Mouse (Mus musculus) heart, embryonic 11.5 days (tissue): ENCODE results near the gene Ttll11. TPM values are rescaled to one million over a fixed set of nuclear protein-coding genes. Genes with fewer than 3 reads are reported as not detected.

Source experiments
- ATAC-seq: fragments of 200-750 bp; cut with Nextera tagmentation; replicated peaks from 2 replicates; pipeline ENCODE4 v1.8.0; 2017; ENCODE audit warnings: moderate library complexity; ENCODE audit not compliant: insufficient number of reproducible peaks, low FRiP score, low TSS enrichment
- H3K27ac ChIP-seq: fragments of 300-500 bp; sonication (generic); 2 replicates; pipeline ENCODE4 v1.5.1; 2014; ENCODE audit warnings: mild to moderate bottlenecking, low read depth, low read length
- H3K27me3 ChIP-seq: fragments of 300-500 bp; sonication (generic); 2 replicates; pipeline ENCODE4 v1.6.1; 2014; ENCODE audit warnings: mild to moderate bottlenecking, low read length, mixed read lengths; ENCODE audit not compliant: control insufficient read depth, insufficient read depth
- H3K36me3 ChIP-seq: fragments of 300-500 bp; sonication (generic); 2 replicates; pipeline ENCODE4 v1.6.1; 2014; ENCODE audit warnings: mild to moderate bottlenecking, low read length, moderate library complexity, mixed read lengths; ENCODE audit not compliant: control insufficient read depth, insufficient read depth
- H3K4me1 ChIP-seq: fragments of 300-500 bp; sonication (generic); 2 replicates; pipeline ENCODE4 v1.6.1; 2014; ENCODE audit warnings: low read length; ENCODE audit not compliant: control insufficient read depth, insufficient read depth
- H3K4me2 ChIP-seq: fragments of 300-500 bp; sonication (generic); 2 replicates; pipeline ENCODE4 v1.6.1; 2014; ENCODE audit warnings: mild to moderate bottlenecking, moderate library complexity
- H3K4me3 ChIP-seq: fragments of 300-500 bp; sonication (generic); 2 replicates; pipeline ENCODE4 v1.5.1; 2014; ENCODE audit warnings: low read depth, low read length
- H3K9ac ChIP-seq: fragments of 300-500 bp; sonication (generic); 2 replicates; pipeline ENCODE4 v1.6.1; 2014; ENCODE audit warnings: mild to moderate bottlenecking, low read depth, low read length, moderate library complexity
- H3K9me3 ChIP-seq: fragments of 300-500 bp; sonication (generic); replicated peaks from 2 replicates; pipeline ENCODE4 v1.6.1; 2016; ENCODE audit warnings: low read length; ENCODE audit not compliant: control insufficient read depth
- WGBS: fragments of 180-500 bp; shearing (Covaris S2); extraction: QIAGEN DNeasy Blood & Tissue Kit; methylation state at CpG from one replicate; pipeline ENCODE4 v1.1.7; 2014; ENCODE audit not compliant: insufficient replicate concordance; 5-methylcytosine and 5-hydroxymethylcytosine counted together
- polyA plus RNA-seq: library from polyadenylated mRNA; unstranded; fragments of >200 nt; fragmentation: Nextera tagmentation; extraction: Ambion mirVana; gene quantifications from 2 replicates; pipeline ENCODE4 v1.2.1, GENCODE M21; 2014

Ttll11 gene
- polyA plus RNA-seq, 1 experiment from 2014 or later, result 0.34 TPM

DNA sequence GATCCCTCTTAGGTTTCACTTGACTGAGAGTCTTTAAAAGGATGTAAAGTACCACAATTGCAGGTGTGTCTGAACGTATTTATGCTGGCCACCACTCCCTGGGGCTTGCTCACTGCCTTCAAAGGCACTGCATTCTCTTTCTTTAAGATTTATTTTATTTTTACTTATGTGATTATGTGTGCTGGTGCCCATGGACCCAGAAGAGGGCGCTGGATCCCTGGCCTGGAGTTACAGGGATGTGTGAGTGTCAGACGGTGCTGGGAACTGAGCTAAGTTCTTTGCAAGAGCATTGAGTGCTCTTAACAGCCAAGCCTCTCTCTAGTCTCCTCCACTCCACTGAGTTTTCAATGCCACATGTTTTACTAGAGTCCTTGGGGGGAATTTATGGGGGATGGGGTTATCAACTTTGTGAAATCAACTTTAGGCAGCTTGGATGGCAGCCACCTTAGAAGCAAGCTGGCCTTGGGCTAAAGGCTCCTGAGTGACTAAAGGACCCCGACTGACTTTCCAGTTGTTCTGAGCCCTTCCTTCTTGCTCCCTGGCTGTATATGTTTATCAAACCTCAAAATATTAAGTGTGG is 137.8 kb downstream of the Ttll11 start:
- no peak overlapping the region for H3K27ac ChIP-seq
- H3K9ac ChIP-seq, result no peak overlapping the region
- peaks cover 5% of the 10 kb centered on the region for H3K9me3 ChIP-seq
- no peak for ATAC-seq
- H3K27me3 ChIP-seq, result peaks cover 3% of the 10 kb centered on the region; the same call in 1 of the 2 replicates
- no peak overlapping the region for H3K4me3 ChIP-seq
- no peak overlapping the region for H3K4me2 ChIP-seq
- H3K4me1 ChIP-seq, result peaks cover 20% of the 10 kb centered on the region
- 68% methylated on average over 4 of the region's 4 CpGs for WGBS
- no peaks in the 10 kb centered on the region for H3K36me3 ChIP-seq

DNA sequence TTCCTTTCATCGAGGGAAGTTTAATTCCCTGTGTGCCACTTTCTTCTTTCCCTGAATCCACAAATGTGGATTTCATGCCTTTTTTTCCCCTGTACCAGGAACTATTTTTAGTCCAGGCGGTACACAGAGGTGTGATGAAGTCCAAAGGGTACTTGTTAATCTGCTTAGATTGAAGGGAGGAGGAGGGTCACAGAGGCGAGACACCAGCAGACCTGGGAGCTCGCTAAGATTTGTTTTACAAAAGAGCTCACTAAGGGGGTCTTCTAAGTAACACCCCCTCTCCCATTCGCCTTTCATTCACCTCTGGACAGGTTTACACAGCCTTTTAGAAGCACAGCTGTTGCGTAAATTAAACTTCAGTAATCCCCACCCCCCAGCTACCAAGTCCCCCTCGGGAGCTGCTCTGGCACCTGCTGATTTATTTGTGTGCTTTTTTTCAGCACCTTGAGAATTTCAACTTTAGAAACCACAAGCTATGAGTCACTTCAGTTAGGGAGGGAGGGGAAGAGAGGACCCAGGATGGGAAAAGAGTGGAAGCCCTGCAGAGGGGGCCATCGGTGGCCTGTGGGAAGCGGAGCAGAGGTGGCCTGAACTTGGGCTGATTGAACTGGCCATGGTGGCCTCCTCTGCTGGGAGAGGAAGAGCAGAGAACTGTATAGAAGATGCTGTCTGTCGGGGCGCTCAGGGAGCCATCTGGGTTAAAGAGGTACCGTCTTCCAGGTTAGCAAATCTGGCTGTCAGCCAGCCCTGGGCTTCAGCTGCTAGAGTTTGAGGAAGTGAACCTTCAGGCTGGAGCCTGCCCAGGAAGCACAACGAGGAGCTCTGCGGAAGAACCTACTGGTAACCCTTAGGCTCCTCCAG is 138.5 kb downstream of the Ttll11 start:
- peaks cover 5% of the 10 kb centered on the region for H3K9me3 ChIP-seq
- H3K27me3 ChIP-seq, result peaks cover 3% of the 10 kb centered on the region; the same call in 1 of the 2 replicates
- ATAC-seq, result no peak
- 25% methylated on average over 14 of the region's 14 CpGs for WGBS
- H3K4me3 ChIP-seq, result no peak overlapping the region
- peaks cover 20% of the 10 kb centered on the region for H3K4me1 ChIP-seq
- no peak overlapping the region for H3K27ac ChIP-seq
- H3K9ac ChIP-seq, result no peak overlapping the region
- no peak overlapping the region for H3K4me2 ChIP-seq
- no peaks in the 10 kb centered on the region for H3K36me3 ChIP-seq

GRCm38 (mm10) chr2:35838751-35839479 is 140.8 kb downstream of the Ttll11 start:
- Histone ChIP-seq H3K9ac (no peak overlapping the region), H3K27ac (no peak overlapping the region), H3K4me1 (peaks cover 17% of the 10 kb centered on the region), H3K27me3 (no peaks in the 10 kb centered on the region), H3K4me3 (no peak overlapping the region), H3K4me2 (no peak overlapping the region), H3K9me3 (peaks cover 5% of the 10 kb centered on the region), H3K36me3 (no peaks in the 10 kb centered on the region)
- ATAC-seq, result no peak
- 77% methylated on average over 11 of the region's 11 CpGs for WGBS

- WGBS, result 94% methylated on average over 10 of the region's 10 CpGs
These were observed 145.4 kb downstream of the Ttll11 start for GRCm38 (mm10) chr2:35834198-35834913.

GRCm38 (mm10) chr2:35833546-35833945 is 146.2 kb downstream of the Ttll11 start:
- Histone ChIP-seq H3K9ac (no peak overlapping the region), H3K4me2 (no peak overlapping the region), H3K27ac (no peak overlapping the region), H3K9me3 (peaks cover 5% of the 10 kb centered on the region), H3K27me3 (no peaks in the 10 kb centered on the region), H3K4me3 (no peak overlapping the region), H3K36me3 (no peaks in the 10 kb centered on the region), H3K4me1 (peaks cover 20% of the 10 kb centered on the region)
- WGBS, result 51% methylated on average over 6 of the region's 6 CpGs
- no peak for ATAC-seq

More at GRCm38 (mm10) chr2:35834198-35834913, 145.4 kb downstream of the Ttll11 start:
- Histone ChIP-seq H3K27ac (no peak overlapping the region), H3K4me3 (no peak overlapping the region), H3K4me2 (no peak overlapping the region), H3K9me3 (peaks cover 5% of the 10 kb centered on the region), H3K9ac (no peak overlapping the region), H3K27me3 (no peaks in the 10 kb centered on the region), H3K36me3 (no peaks in the 10 kb centered on the region), H3K4me1 (peaks cover 20% of the 10 kb centered on the region)
- no peak for ATAC-seq

DNA sequence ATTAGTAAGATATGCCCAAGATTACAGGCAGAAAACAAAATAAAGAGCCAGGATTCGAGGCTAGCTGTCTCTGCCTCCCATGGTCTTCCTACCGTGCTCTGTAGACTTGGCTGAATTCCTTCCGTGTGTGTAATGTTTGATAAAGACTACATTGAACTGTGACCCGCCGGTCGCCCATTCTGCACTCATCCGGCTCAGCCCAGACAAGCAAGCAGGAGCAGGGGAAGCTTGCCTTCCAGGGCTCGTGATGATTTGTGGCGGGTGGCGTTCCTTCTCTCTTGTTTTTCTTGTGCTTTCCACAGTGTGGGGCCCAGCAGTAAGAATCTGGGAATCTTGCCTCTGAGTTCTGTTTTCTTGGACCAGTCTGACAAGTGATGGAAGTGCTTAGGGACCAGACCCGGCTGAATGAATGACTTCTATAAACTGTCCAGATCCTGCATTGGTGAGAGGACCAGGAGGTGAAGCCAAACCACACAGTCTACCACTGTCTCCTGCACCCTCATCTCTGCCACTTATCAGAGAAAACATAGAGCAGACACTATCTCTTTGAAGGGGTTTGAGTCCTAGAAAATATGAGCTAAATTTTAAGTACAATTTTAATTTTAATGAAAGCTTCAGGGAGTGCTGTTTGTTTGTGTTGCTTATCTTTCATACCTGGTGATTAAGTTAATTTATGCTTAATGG is 146.8 kb downstream of the Ttll11 start:
- no peaks in the 10 kb centered on the region for H3K36me3 ChIP-seq
- no peak overlapping the region for H3K4me2 ChIP-seq
- H3K4me3 ChIP-seq, result no peak overlapping the region
- ATAC-seq, result peak; percentile 68
- peaks cover 20% of the 10 kb centered on the region for H3K4me1 ChIP-seq
- no peak overlapping the region for H3K9ac ChIP-seq
- H3K27me3 ChIP-seq, result no peaks in the 10 kb centered on the region
- H3K9me3 ChIP-seq, result peaks cover 5% of the 10 kb centered on the region; the same call in 1 of the 2 replicates
- WGBS, result 13% methylated on average over 11 of the region's 11 CpGs
- H3K27ac ChIP-seq, result peak overlapping the region; percentile 46; the same call in 1 of the 2 replicates

- H3K4me3 ChIP-seq, result no peak overlapping the region
- peak overlapping the region; percentile 46; the same call in 1 of the 2 replicates for H3K27ac ChIP-seq
- no peaks in the 10 kb centered on the region for H3K36me3 ChIP-seq
- no peak overlapping the region for H3K4me2 ChIP-seq
- H3K9me3 ChIP-seq, result peaks cover 2% of the 10 kb centered on the region; the same call in 1 of the 2 replicates
- no peak overlapping the region for H3K9ac ChIP-seq
- H3K27me3 ChIP-seq, result no peaks in the 10 kb centered on the region
- ATAC-seq, result no peak; the same call in 1 of the 2 replicates
- 70% methylated on average over 10 of the region's 10 CpGs for WGBS
- H3K4me1 ChIP-seq, result peaks cover 20% of the 10 kb centered on the region
These were observed 147.7 kb downstream of the Ttll11 start for GRCm38 (mm10) chr2:35831904-35832581.
